Mouse (Mus musculus): ENCODE measurements around the gene Lcn9.

Lcn9 gene

GRCm38 (mm10) chr2:25847226-25847625, 24.3 kb downstream of the Lcn9 start, which contains the start of gene Sohlh1:
Sohlh1 (minus strand) TSS chr2:25847248.
- no peak for DNase-seq (ENCODE audit: low read depth, low spot score)

- no peak for DNase-seq (ENCODE audit: low read depth, low spot score)
These were observed 27.4 kb downstream of the Lcn9 start for GRCm38 (mm10) chr2:25850330-25850729.

GRCm38 (mm10) chr2:25852626-25853025, 29.7 kb downstream of the Lcn9 start:
- DNase-seq (ENCODE audit: low read depth, low spot score), result no peak

GRCm38 (mm10) chr2:25853998-25854397, 31.0 kb downstream of the Lcn9 start:
- no peak for DNase-seq (ENCODE audit: low read depth, low spot score)

- no peak for DNase-seq (ENCODE audit: low read depth, low spot score)
These were observed 36.9 kb downstream of the Lcn9 start for GRCm38 (mm10) chr2:25859891-25860290.

GRCm38 (mm10) chr2:25862038-25862437, 39.1 kb downstream of the Lcn9 start:
- no peak for DNase-seq (ENCODE audit: low read depth, low spot score)

- no peak for DNase-seq (ENCODE audit: low read depth, low spot score)
These were observed 39.8 kb downstream of the Lcn9 start for GRCm38 (mm10) chr2:25862696-25863270.

GRCm38 (mm10) chr2:25863337-25864131, 40.6 kb downstream of the Lcn9 start, which contains the start of gene Kcnt1:
Kcnt1 (plus strand) TSS chr2:25863734.
- no peak for DNase-seq (ENCODE audit: low read depth, low spot score)

- no peak for DNase-seq (ENCODE audit: low read depth, low spot score)
These were observed 41.3 kb downstream of the Lcn9 start for GRCm38 (mm10) chr2:25864230-25864629.

GRCm38 (mm10) chr2:25865412-25865811, 42.5 kb downstream of the Lcn9 start:
- peak; percentile 30 for DNase-seq (ENCODE audit: low read depth, low spot score)

- DNase-seq (ENCODE audit: low read depth, low spot score), result no peak
These were observed 43.7 kb downstream of the Lcn9 start for GRCm38 (mm10) chr2:25866656-25867055.

Measured in retina, postnatal 7 days (tissue).